Mouse (Mus musculus) midbrain, embryonic 16.5 days (tissue): ENCODE data around the gene Nup54. TPM values are rescaled to one million over a fixed set of nuclear protein-coding genes. Genes with fewer than 3 reads are reported as not detected.

ENCODE experiments used
- ATAC-seq: fragments of 200-750 bp; cut with Nextera tagmentation; 2 replicates; pipeline ENCODE4 v1.8.0; 2017; ENCODE audit warnings: moderate TSS enrichment
- H3K27ac ChIP-seq: fragments of 300-500 bp; sonication (generic); 2 replicates; pipeline ENCODE4 v1.5.1; 2014; ENCODE audit warnings: mild to moderate bottlenecking, low read length, mixed read lengths
- H3K27me3 ChIP-seq: fragments of 300-500 bp; sonication (generic); 2 replicates; pipeline ENCODE4 v1.6.1; 2014; ENCODE audit warnings: low read depth, low read length, mixed read lengths; ENCODE audit not compliant: control insufficient read depth, insufficient read depth
- H3K36me3 ChIP-seq: fragments of 300-500 bp; sonication (generic); 2 replicates; pipeline ENCODE4 v1.6.1; 2014; ENCODE audit warnings: mild to moderate bottlenecking, low read length, moderate library complexity, mixed read lengths; ENCODE audit not compliant: control insufficient read depth, insufficient read depth
- H3K4me1 ChIP-seq: fragments of 300-500 bp; sonication (generic); 2 replicates; pipeline ENCODE4 v1.6.1; 2014; ENCODE audit warnings: mild to moderate bottlenecking, low read length, mixed read lengths; ENCODE audit not compliant: control insufficient read depth, insufficient read depth
- H3K4me2 ChIP-seq: fragments of 300-500 bp; sonication (generic); 2 replicates; pipeline ENCODE4 v1.6.1; 2014; ENCODE audit warnings: mild to moderate bottlenecking, low read length, mixed read lengths
- H3K4me3 ChIP-seq: fragments of 300-500 bp; sonication (generic); 2 replicates; pipeline ENCODE4 v1.5.1; 2014; ENCODE audit warnings: low read depth, mild to moderate bottlenecking, low read length, moderate library complexity, mixed read lengths
- H3K9ac ChIP-seq: fragments of 300-500 bp; sonication (generic); 2 replicates; pipeline ENCODE4 v1.6.1; 2014; ENCODE audit warnings: low read depth, low read length, mixed read lengths
- H3K9me3 ChIP-seq: fragments of 300-500 bp; sonication (generic); replicated peaks from 2 replicates; pipeline ENCODE4 v1.6.1; 2014; ENCODE audit warnings: mild to moderate bottlenecking, low read length, mixed read lengths; ENCODE audit not compliant: control insufficient read depth, poor library complexity, severe bottlenecking
- WGBS: fragments of 180-500 bp; shearing (Covaris S2); extraction: QIAGEN DNeasy Blood & Tissue Kit; methylation state at CpG from one replicate; pipeline ENCODE4 v1.1.7; 2014; 5-methylcytosine and 5-hydroxymethylcytosine counted together
- polyA plus RNA-seq: library from polyadenylated mRNA; unstranded; fragments of >200 nt; fragmentation: Nextera tagmentation; extraction: Ambion mirVana; gene quantifications from 2 replicates; pipeline ENCODE4 v1.2.1, GENCODE M21; 2015

Gene Nup54
- polyA plus RNA-seq, 1 experiment from 2014 or later: 57.8 TPM

DNA sequence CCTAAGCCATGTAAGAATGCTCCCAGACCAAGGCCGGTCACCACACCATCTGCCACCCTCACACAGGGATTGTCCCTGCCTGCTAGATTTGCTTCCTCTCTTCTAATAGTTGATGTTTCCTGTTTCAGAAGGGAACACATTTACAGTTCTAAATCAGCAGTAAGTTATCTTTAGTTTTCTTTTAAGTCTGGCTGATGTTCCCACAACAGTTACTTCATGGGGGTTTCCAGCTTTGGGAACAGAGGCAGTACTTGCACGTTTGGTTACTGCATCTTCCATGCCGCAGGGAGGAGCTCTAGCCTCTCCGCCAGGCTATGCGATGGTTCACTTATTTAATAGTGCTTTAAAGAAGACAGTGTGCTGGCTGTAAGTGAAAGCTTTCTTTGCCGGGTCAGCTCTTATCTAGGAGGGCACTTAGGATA, 60.3 kb downstream of the Nup54 start:
- H3K4me1 ChIP-seq: no peaks in the 10 kb centered on the region
- no peak for ATAC-seq
- no peaks in the 10 kb centered on the region for H3K36me3 ChIP-seq
- no peaks in the 10 kb centered on the region for H3K9me3 ChIP-seq
- H3K4me2 ChIP-seq: no peak overlapping the region
- H3K27me3 ChIP-seq: no peaks in the 10 kb centered on the region
- no peak overlapping the region for H3K9ac ChIP-seq
- 76% methylated on average over 6 of the region's 6 CpGs for WGBS
- no peak overlapping the region for H3K4me3 ChIP-seq
- no peak overlapping the region for H3K27ac ChIP-seq

DNA sequence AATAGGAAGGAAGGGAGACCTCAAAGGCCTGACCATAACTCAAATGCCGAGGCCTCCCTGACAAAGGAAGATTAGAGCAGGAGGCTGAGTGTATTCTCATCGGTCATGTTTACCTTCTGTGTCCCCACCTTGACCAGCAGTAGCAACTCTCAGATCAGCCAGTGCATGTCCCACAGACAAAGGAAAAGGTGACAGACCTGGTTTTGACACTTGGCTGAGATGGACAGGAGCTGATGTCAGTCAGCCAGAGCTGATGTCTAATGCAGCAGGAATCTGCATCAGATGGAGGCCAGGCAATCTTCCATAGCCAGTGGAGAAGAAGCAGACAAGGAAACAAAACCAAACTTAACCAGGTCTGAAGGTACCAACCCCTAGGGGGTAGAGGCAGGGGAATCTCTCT, 62.4 kb downstream of the Nup54 start:
- no peaks in the 10 kb centered on the region for H3K9me3 ChIP-seq
- no peak overlapping the region for H3K4me3 ChIP-seq
- no peak overlapping the region for H3K4me2 ChIP-seq
- no peak overlapping the region for H3K27ac ChIP-seq
- no peaks in the 10 kb centered on the region for H3K4me1 ChIP-seq
- H3K9ac ChIP-seq: no peak overlapping the region
- no peak for ATAC-seq
- no peaks in the 10 kb centered on the region for H3K36me3 ChIP-seq
- WGBS: 79% methylated on average over 2 of the region's 2 CpGs
- no peaks in the 10 kb centered on the region for H3K27me3 ChIP-seq

DNA sequence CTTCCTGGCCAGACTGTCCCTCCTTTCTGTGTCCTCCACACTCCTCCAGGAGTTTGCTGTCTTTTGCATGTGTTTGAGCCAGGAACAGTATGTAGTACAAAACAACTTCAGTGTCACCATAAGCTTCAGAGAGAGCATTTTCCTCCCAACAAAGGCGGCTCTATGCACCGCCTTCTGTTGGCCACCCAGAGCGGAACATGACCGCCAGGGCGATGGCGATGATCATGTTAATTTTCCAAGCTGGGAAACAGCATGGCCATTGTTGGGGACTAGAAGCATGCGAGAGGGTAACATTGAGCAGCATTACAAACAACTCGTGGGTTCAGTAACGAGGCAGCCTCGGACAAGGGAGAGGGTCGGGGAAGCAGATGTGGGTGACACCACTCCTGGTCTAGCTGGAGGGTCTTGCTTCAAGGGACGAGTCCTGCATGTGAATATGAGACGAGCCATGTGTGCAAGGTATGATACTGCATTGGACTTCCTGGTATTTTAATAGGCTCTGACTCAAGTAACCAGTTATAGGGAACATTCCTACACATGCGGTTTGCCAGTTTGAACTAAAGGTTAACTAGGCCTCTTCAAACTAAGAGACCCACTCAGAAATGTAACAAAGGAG, 63.5 kb downstream of the Nup54 start:
- H3K27me3 ChIP-seq: no peaks in the 10 kb centered on the region
- H3K36me3 ChIP-seq: no peaks in the 10 kb centered on the region
- whole genome bisulfite sequencing: 70% methylated on average over 14 of the region's 14 CpGs
- H3K27ac ChIP-seq: no peak overlapping the region
- no peak overlapping the region for H3K4me2 ChIP-seq
- ATAC-seq: no peak
- no peak overlapping the region for H3K4me3 ChIP-seq
- no peaks in the 10 kb centered on the region for H3K9me3 ChIP-seq
- no peaks in the 10 kb centered on the region for H3K4me1 ChIP-seq
- no peak overlapping the region for H3K9ac ChIP-seq

DNA sequence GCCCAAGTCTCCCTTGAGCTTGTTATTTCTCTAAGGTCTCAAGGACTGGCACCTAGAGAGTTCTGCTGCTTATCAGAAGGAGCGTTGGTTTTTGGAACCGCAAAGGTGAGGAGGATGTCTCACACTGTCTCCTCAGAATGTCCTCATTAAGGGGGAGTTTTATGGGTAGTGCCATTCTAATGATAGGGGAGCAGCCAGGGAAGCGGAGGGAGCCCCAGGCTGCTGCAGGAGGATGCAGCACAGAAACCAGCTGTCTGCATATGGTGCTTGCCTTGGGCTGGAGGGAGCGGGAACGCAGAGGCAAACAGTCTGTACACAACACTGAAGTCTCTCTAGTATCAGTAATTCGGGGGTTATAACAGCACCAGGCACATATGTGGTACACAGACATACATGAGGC, 64.1 kb downstream of the Nup54 start:
- no peak overlapping the region for H3K4me2 ChIP-seq
- no peak overlapping the region for H3K27ac ChIP-seq
- H3K9ac ChIP-seq: no peak overlapping the region
- 78% methylated on average over 6 of the region's 6 CpGs for WGBS
- ATAC-seq: no peak
- H3K36me3 ChIP-seq: no peaks in the 10 kb centered on the region
- no peaks in the 10 kb centered on the region for H3K4me1 ChIP-seq
- H3K4me3 ChIP-seq: no peak overlapping the region
- no peaks in the 10 kb centered on the region for H3K27me3 ChIP-seq
- no peaks in the 10 kb centered on the region for H3K9me3 ChIP-seq

DNA sequence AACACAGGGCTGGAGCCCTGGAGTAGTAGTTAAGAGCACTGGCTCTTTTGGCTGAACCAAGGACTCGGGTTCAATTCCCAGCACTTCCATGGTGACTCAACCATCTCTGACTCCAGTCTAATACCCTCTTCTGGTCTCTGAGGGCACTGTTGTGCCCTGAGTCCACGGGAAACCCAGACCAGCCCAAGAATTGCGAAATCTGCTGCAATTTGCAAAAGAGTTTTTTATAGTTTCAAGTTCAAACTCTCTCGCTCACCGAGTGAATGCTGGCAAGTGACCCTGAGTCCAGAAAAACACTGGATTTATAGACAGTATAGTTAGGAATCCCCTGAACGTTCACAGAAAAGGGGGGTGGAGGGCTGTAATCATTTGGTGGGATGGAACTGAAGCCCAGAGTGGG, 64.6 kb downstream of the Nup54 start:
- Histone ChIP-seq H3K36me3 (no peaks in the 10 kb centered on the region), H3K27ac (no peak overlapping the region), H3K9me3 (no peaks in the 10 kb centered on the region), H3K4me2 (no peak overlapping the region), H3K4me3 (no peak overlapping the region), H3K9ac (no peak overlapping the region), H3K27me3 (no peaks in the 10 kb centered on the region), H3K4me1 (no peaks in the 10 kb centered on the region)
- WGBS: 85% methylated on average over 6 of the region's 6 CpGs
- no peak for ATAC-seq

DNA sequence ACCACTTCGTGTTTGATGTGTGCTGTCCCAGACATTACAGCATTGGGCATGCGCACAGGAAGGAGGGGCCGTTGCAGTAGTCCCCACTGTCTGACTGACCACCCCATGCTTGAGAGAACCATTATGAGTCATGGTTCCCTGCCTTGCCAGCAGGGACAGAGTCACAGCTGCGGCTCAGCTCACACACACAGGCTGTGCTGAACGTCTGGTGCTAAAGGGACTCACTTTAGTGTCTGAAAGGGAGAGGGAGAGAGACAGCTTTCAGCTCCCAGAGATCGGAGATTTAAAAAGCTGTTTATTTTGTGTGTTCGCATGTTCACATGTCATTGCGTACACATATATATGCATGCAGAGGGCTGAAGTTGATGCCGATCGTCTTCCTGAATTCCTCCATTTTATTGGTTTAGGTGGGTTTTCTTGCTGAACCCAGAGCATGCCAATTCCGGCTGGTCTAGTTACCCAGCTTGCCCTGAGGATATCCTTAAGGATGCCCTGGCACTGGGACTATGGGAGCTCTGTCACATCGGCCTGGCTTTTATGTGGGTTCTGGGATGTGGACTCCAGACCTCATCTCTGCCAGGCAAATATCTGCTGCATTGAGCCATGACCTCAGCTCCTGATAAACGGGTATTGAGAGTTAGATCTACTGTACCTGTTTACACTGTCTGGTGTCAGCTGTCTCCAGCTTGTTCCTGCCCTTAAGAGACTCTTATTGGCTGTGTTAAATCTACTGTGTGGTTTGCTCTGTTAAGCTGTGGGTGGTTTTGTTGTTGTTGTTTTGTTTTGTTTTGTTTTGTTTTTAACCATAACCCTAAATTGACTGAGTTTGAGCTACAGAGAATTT, 65.6 kb downstream of the Nup54 start:
- Histone ChIP-seq H3K4me3 (no peak overlapping the region), H3K4me2 (no peak overlapping the region), H3K9me3 (no peaks in the 10 kb centered on the region), H3K9ac (no peak overlapping the region), H3K36me3 (no peaks in the 10 kb centered on the region), H3K27me3 (no peaks in the 10 kb centered on the region), H3K27ac (no peak overlapping the region), H3K4me1 (no peaks in the 10 kb centered on the region)
- ATAC-seq: peak; percentile 78; the same call in 1 of the 2 replicates
- WGBS: 66% methylated on average over 13 of the region's 13 CpGs

DNA sequence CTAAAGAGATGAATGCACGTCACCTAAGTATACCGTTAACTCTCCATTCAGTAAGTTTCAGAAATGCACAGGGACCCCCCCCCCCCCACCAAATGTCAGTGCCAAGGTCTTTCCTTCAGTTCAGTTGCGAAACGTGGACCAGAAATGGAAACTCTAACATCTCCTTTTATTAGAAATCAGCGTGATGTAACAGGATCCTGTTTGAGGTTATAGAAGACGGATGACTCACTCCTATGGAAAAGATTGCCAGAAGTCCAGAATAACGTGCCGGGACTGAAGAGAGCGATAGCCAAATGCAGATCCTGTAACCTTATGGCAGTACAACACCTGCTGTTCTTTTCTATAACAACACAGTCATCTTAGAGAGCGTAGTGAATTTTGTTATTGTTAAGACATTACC, 66.6 kb downstream of the Nup54 start:
- Histone ChIP-seq H3K27me3 (no peaks in the 10 kb centered on the region), H3K27ac (no peak overlapping the region), H3K9me3 (no peaks in the 10 kb centered on the region), H3K4me1 (no peaks in the 10 kb centered on the region), H3K9ac (no peak overlapping the region), H3K36me3 (no peaks in the 10 kb centered on the region), H3K4me3 (no peak overlapping the region), H3K4me2 (no peak overlapping the region)
- 79% methylated on average over 10 of the region's 10 CpGs for WGBS
- no peak for ATAC-seq

DNA sequence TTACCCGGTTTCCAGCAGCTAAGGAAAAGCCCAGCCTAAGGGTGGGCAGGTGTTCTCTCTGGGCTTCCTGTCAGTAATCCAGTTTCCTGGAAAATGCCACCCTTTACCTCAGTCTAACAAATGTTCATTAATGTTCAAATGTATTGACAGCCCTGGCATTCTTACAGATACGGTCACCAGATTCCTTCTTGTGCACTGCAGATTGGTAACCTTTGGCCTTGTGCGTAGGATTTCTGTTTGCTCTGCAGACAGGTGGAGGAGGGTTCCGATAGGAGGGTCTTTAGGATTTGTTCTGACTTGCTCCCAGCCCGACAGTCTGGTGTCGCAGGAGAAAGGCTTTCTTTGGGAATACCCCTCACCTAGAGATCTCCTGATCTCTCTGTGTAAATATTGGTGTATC, 68.5 kb downstream of the Nup54 start:
- H3K4me1 ChIP-seq: no peaks in the 10 kb centered on the region
- ATAC-seq: no peak
- no peak overlapping the region for H3K27ac ChIP-seq
- H3K27me3 ChIP-seq: no peaks in the 10 kb centered on the region
- WGBS: 82% methylated on average over 6 of the region's 6 CpGs
- H3K4me2 ChIP-seq: no peak overlapping the region
- no peaks in the 10 kb centered on the region for H3K36me3 ChIP-seq
- H3K4me3 ChIP-seq: no peak overlapping the region
- H3K9ac ChIP-seq: no peak overlapping the region
- no peaks in the 10 kb centered on the region for H3K9me3 ChIP-seq
